Mouse (Mus musculus): ENCODE results near the gene Mlst8. TPM values are rescaled to one million over a fixed set of nuclear protein-coding genes. Genes with fewer than 3 reads are reported as not detected.
A peak's percentile ranks its signal among the peaks of the same experiment; 100 is the strongest.

Mlst8 gene
- total and polyA plus RNA-seq, 2 experiments from 2014 or later = 28.2 to 45.5 TPM

GRCm38 (mm10) chr17:24479431-24479830 lies 553 bp upstream of the Mlst8 start:
- Histone ChIP-seq H3K9ac (peak overlapping the region; percentile 74; the same call in 1 of the 2 replicates), H3K27ac (ENCODE audit: low read depth, low read length) (no peak overlapping the region), H3K9me3 (ENCODE audit: low read length) (no peaks in the 10 kb centered on the region), H3K4me3 (ENCODE audit: low read depth, low read length) (peak overlapping the region; percentile 78), H3K36me3 (ENCODE audit: insufficient read depth) (peaks cover 29% of the 10 kb centered on the region), H3K4me2 (ENCODE audit: low read depth) (no peak overlapping the region; the same call in 1 of the 2 replicates), H3K4me1 (ENCODE audit: insufficient read depth) (peaks cover 8% of the 10 kb centered on the region; the same call in 1 of the 2 replicates), H3K27me3 (ENCODE audit: insufficient read depth, low read length) (no peaks in the 10 kb centered on the region)
- WGBS = 13% methylated on average over 1 of the region's 1 CpGs
- TF ChIP-seq CTCF (IDR thresholded peaks at IDR 0.05; ENCODE audit: low read depth) = no peak
- DNase-seq (no peak), ATAC-seq (no peak)

- Histone ChIP-seq H3K27me3 (ENCODE audit: insufficient read depth, low read length) (no peaks in the 10 kb centered on the region), H3K4me1 (ENCODE audit: insufficient read depth) (peaks cover 8% of the 10 kb centered on the region; the same call in 1 of the 2 replicates), H3K4me2 (ENCODE audit: low read depth) (peak overlapping the region; percentile 57), H3K4me3 (ENCODE audit: low read depth, low read length) (peak overlapping the region; percentile 78), H3K9ac (peak overlapping the region; percentile 74), H3K36me3 (ENCODE audit: insufficient read depth) (peaks cover 37% of the 10 kb centered on the region), H3K27ac (ENCODE audit: low read depth, low read length) (no peak overlapping the region), H3K9me3 (ENCODE audit: low read length) (no peaks in the 10 kb centered on the region)
- DNase-seq (no peak), ATAC-seq (no peak)
- no peak for TF ChIP-seq CTCF (IDR thresholded peaks at IDR 0.05; ENCODE audit: low read depth)
- 48% methylated on average over 11 of the region's 11 CpGs for WGBS
Observed at GRCm38 (mm10) chr17:24477985-24478600, 785 bp downstream of the Mlst8 start.

GRCm38 (mm10) chr17:24477053-24477984 lies 1.6 kb downstream of the Mlst8 start:
- no peak overlapping the region for H3K4me2 ChIP-seq (ENCODE audit: low read depth)
- H3K27me3 ChIP-seq (ENCODE audit: insufficient read depth, low read length) = no peaks in the 10 kb centered on the region
- H3K9ac ChIP-seq = no peak overlapping the region
- WGBS = 91% methylated on average over 20 of the region's 20 CpGs
- no peaks in the 10 kb centered on the region for H3K9me3 ChIP-seq (ENCODE audit: low read length)
- no peak overlapping the region for H3K27ac ChIP-seq (ENCODE audit: low read depth, low read length)
- ATAC-seq (no peak), DNase-seq (no peak)
- no peak overlapping the region for H3K4me3 ChIP-seq (ENCODE audit: low read depth, low read length)
- no peak for TF ChIP-seq CTCF (IDR thresholded peaks at IDR 0.05; ENCODE audit: low read depth)
- H3K4me1 ChIP-seq (ENCODE audit: insufficient read depth) = peaks cover 9% of the 10 kb centered on the region
- peaks cover 37% of the 10 kb centered on the region for H3K36me3 ChIP-seq (ENCODE audit: insufficient read depth)

- 94% methylated on average over 10 of the region's 10 CpGs for WGBS
- H3K9ac ChIP-seq = no peak overlapping the region
- H3K27me3 ChIP-seq (ENCODE audit: insufficient read depth, low read length) = no peaks in the 10 kb centered on the region
- TF ChIP-seq CTCF (IDR thresholded peaks at IDR 0.05; ENCODE audit: low read depth) = no peak
- DNase-seq (no peak), ATAC-seq (no peak)
- no peak overlapping the region for H3K4me3 ChIP-seq (ENCODE audit: low read depth, low read length)
- H3K27ac ChIP-seq (ENCODE audit: low read depth, low read length) = no peak overlapping the region
- no peak overlapping the region for H3K4me2 ChIP-seq (ENCODE audit: low read depth)
- H3K4me1 ChIP-seq (ENCODE audit: insufficient read depth) = peaks cover 18% of the 10 kb centered on the region
- no peaks in the 10 kb centered on the region for H3K9me3 ChIP-seq (ENCODE audit: low read length)
- H3K36me3 ChIP-seq (ENCODE audit: insufficient read depth) = peaks cover 37% of the 10 kb centered on the region
Observed at GRCm38 (mm10) chr17:24476022-24476776, 2.7 kb downstream of the Mlst8 start.

- DNase-seq = no peak
- TF ChIP-seq CTCF (IDR thresholded peaks at IDR 0.05; ENCODE audit: low read depth) = no peak
- WGBS = 92% methylated on average over 6 of the region's 6 CpGs
- Histone ChIP-seq H3K4me2 (ENCODE audit: low read depth) (no peak overlapping the region), H3K4me1 (ENCODE audit: insufficient read depth) (peaks cover 18% of the 10 kb centered on the region), H3K9me3 (ENCODE audit: low read length) (no peaks in the 10 kb centered on the region), H3K9ac (no peak overlapping the region), H3K4me3 (ENCODE audit: low read depth, low read length) (no peak overlapping the region), H3K36me3 (ENCODE audit: insufficient read depth) (peaks cover 37% of the 10 kb centered on the region), H3K27ac (ENCODE audit: low read depth, low read length) (no peak overlapping the region), H3K27me3 (ENCODE audit: insufficient read depth, low read length) (no peaks in the 10 kb centered on the region)
- ATAC-seq = no peak
Observed at GRCm38 (mm10) chr17:24475586-24475985, 3.3 kb downstream of the Mlst8 start.

GRCm38 (mm10) chr17:24474557-24474956 lies 4.3 kb downstream of the Mlst8 start:
- WGBS = 76% methylated on average over 5 of the region's 5 CpGs
- H3K27ac ChIP-seq (ENCODE audit: low read depth, low read length) = peak overlapping the region; percentile 45; the same call in 1 of the 2 replicates
- no peak overlapping the region for H3K4me2 ChIP-seq (ENCODE audit: low read depth)
- H3K36me3 ChIP-seq (ENCODE audit: insufficient read depth) = peaks cover 37% of the 10 kb centered on the region
- no peaks in the 10 kb centered on the region for H3K9me3 ChIP-seq (ENCODE audit: low read length)
- DNase-seq (no peak), ATAC-seq (no peak)
- no peak for TF ChIP-seq CTCF (IDR thresholded peaks at IDR 0.05; ENCODE audit: low read depth)
- no peaks in the 10 kb centered on the region for H3K27me3 ChIP-seq (ENCODE audit: insufficient read depth, low read length)
- no peak overlapping the region for H3K4me3 ChIP-seq (ENCODE audit: low read depth, low read length)
- no peak overlapping the region for H3K9ac ChIP-seq
- peaks cover 15% of the 10 kb centered on the region for H3K4me1 ChIP-seq (ENCODE audit: insufficient read depth)

Data from forebrain, postnatal 0 days (tissue).